Mouse (Mus musculus) sigmoid colon, adult 10 weeks (tissue): ENCODE measurements around the gene Vmn2r89. TPM values are rescaled to one million over a fixed set of nuclear protein-coding genes. Genes with fewer than 3 reads are reported as not detected.

Experiments
- polyA plus RNA-seq: library from polyadenylated mRNA; stranded (reverse); fragments of 350-450 nt; fragmentation: Illumina TruSeq; extraction: RNeasy Lipid Tissue Mini Kit (QIAGEN cat#74804); gene quantifications from one replicate; pipeline ENCODE4 v1.2.3, GENCODE M21; 2014; ENCODE audit warnings: low read depth, low replicate concordance

Vmn2r89 gene
- not detected for polyA plus RNA-seq

GRCm38 (mm10) chr14:51451557-51451956 is at the start of gene Vmn2r89:
Vmn2r89 (plus strand) TSS chr14:51451857.

GRCm38 (mm10) chr14:51410520-51410919 is 41.1 kb upstream of the Vmn2r89 start, which contains the start of gene Vmn2r88:
Vmn2r88 (plus strand) TSS chr14:51410820.

Other genes starting within 250 kb of the Vmn2r89 start
- not detected for gene Ear14, start 248.5 kb upstream of the Vmn2r89 start, polyA plus RNA-seq
- gene Rnase2a, start 195.7 kb upstream of the Vmn2r89 start, polyA plus RNA-seq, result not detected
- gene Gm7247, start 90.1 kb upstream of the Vmn2r89 start, polyA plus RNA-seq, result not detected
- gene Vmn2r88, start 41.0 kb upstream of the Vmn2r89 start, polyA plus RNA-seq, result not detected
- gene Gm5622, start 100.9 kb downstream of the Vmn2r89 start, polyA plus RNA-seq, result not detected
- gene Gm17175, start 122.2 kb downstream of the Vmn2r89 start, polyA plus RNA-seq, result not detected
- gene Gm17174, start 140.3 kb downstream of the Vmn2r89 start, polyA plus RNA-seq, result not detected
- not detected for gene Gm17078, start 159.5 kb downstream of the Vmn2r89 start, polyA plus RNA-seq
- not detected for gene Gm4181, start 183.8 kb downstream of the Vmn2r89 start, polyA plus RNA-seq
- gene Gm17079, start 243.6 kb downstream of the Vmn2r89 start, polyA plus RNA-seq, result not detected